In the genomic region with DNA sequence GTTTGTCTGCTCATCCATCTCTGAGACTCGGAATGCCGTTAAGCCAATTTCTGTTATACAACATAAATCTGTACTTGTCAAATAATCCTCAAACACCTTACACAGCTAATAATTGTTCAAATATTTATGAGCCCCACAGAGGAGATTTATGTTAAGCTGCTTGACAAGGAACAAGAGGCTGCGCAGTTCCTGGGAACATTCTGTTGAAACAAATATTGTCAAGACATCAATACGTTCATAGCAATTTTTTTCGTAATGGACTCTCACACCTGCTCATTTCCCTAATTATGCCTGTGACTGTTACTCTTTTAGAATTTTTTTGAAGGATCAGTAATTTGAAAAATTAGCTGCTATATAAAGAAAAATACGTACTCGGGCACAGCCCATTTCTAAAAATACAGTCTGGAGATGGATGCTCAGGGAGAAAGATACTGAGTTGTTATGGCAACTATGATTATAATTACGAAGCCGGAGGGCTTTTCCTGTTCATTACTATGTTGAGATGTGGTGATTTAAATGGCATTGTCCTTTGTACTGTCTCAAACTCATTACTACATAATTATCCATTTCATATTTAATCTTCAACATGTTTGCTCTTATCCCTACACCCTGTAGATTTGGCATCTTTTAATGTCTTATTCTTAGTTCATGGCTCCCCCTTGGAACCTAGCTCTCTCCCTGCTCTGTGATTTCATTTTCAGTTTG, we compare ENCODE assay signal across 24 mouse cellular contexts. TPM values are rescaled to one million over a fixed set of nuclear protein-coding genes. Genes with fewer than 3 reads are reported as not detected.
A peak's percentile ranks its signal among the peaks of the same experiment; 100 is the strongest.
DNase-seq lines count a peak whose midpoint lies in the region; ATAC-seq and TF ChIP-seq lines count a peak whose summit lies in the region.
"Had no signal": no experiment of that assay in that cellular context is flagged by ENCODE, and none has a peak within 500 bp of the region (broad histone marks: within the 10 kb centered on the region; RNA-seq: fewer than 3 reads in every experiment).

No protein-coding gene starts in this region.

- H3K9me3 ChIP-seq in hindbrain, embryonic 13.5 days = no peaks in the 10 kb centered on the region
- H3K9me3 ChIP-seq in hindbrain, embryonic 11.5 days (ENCODE audit: control insufficient read depth, low read length) = no peaks in the 10 kb centered on the region
- no peaks in the 10 kb centered on the region for H3K9me3 ChIP-seq in forebrain, postnatal 0 days (ENCODE audit: low read length)
- H3K9me3 ChIP-seq in midbrain, postnatal 0 days (ENCODE audit: low read length) = no peaks in the 10 kb centered on the region
- H3K9me3 ChIP-seq: embryonic facial prominence, embryonic 12.5 days had no signal

- H3K4me3 ChIP-seq in hindbrain, embryonic 13.5 days = no peak overlapping the region
- no peak overlapping the region for H3K4me3 ChIP-seq in hindbrain, embryonic 11.5 days (ENCODE audit: low read depth, low read length)
- no peak overlapping the region for H3K4me3 ChIP-seq in forebrain, postnatal 0 days (ENCODE audit: low read depth, low read length)
- H3K4me3 ChIP-seq in midbrain, postnatal 0 days (ENCODE audit: low read depth, low read length) = no peak overlapping the region
- H3K4me3 ChIP-seq: embryonic facial prominence, embryonic 12.5 days; erythroblast, embryonic 14.5 days had no signal

- 65% methylated on average over 9 of the region's 9 CpGs for WGBS in hindbrain, embryonic 13.5 days
- WGBS in hindbrain, embryonic 11.5 days = 88% methylated on average over 9 of the region's 9 CpGs
- 27% methylated on average over 9 of the region's 9 CpGs for WGBS in forebrain, postnatal 0 days
- WGBS in midbrain, postnatal 0 days = 38% methylated on average over 9 of the region's 9 CpGs

- no peak overlapping the region for H3K4me2 ChIP-seq in hindbrain, embryonic 13.5 days
- H3K4me2 ChIP-seq in hindbrain, embryonic 11.5 days (replicated peaks; ENCODE audit: low read depth, low read length) = no peak overlapping the region
- H3K4me2 ChIP-seq in forebrain, postnatal 0 days (ENCODE audit: low read depth) = peak overlapping the region; percentile 9; the same call in 1 of the 2 replicates
- H3K4me2 ChIP-seq in midbrain, postnatal 0 days (ENCODE audit: low read depth, low read length, poor library complexity, severe bottlenecking) = no peak overlapping the region
- H3K4me2 ChIP-seq: embryonic facial prominence, embryonic 12.5 days had no signal

- peak overlapping the region; percentile 83 for H3K27ac ChIP-seq in hindbrain, embryonic 13.5 days
- no peak overlapping the region for H3K27ac ChIP-seq in hindbrain, embryonic 11.5 days (ENCODE audit: low read depth, low read length)
- peak overlapping the region; percentile 85 for H3K27ac ChIP-seq in forebrain, postnatal 0 days (ENCODE audit: low read depth, low read length)
- peak overlapping the region; percentile 34 for H3K27ac ChIP-seq in midbrain, postnatal 0 days (ENCODE audit: low read depth, low read length)
- H3K27ac ChIP-seq: embryonic facial prominence, embryonic 12.5 days; kidney, postnatal 0 days had no signal

- no peak for DNase-seq in hindbrain, embryonic 11.5 days (ENCODE audit: low spot score)
- DNase-seq in brain, embryonic 14.5 days (ENCODE audit: low read depth) = peak; percentile 80
- peak; percentile 77 for DNase-seq in forebrain, postnatal 0 days
- peak; percentile 67 for DNase-seq in midbrain, postnatal 0 days (ENCODE audit: low spot score)
- DNase-seq in frontal cortex, postnatal 10 days (ENCODE audit: low spot score in 2 of 2) = no peak
- DNase-seq in gastrocnemius, postnatal 14 days = no peak
- no peak for DNase-seq in right cerebral cortex, postnatal 10 days (ENCODE audit: low spot score in 2 of 2)
- DNase-seq: adrenal gland, postnatal 36 days; cerebellum, adult 8-10 months; gastrocnemius, postnatal 36 days; kidney, adult 18-20 months; left cerebral cortex, postnatal 4 days; liver, postnatal 0 days; lung, postnatal 10 days; right cerebral cortex, postnatal 4 days had no signal

- H3K36me3 ChIP-seq in hindbrain, embryonic 13.5 days = no peaks in the 10 kb centered on the region
- H3K36me3 ChIP-seq in hindbrain, embryonic 11.5 days (ENCODE audit: control insufficient read depth, insufficient read depth, low read length) = no peaks in the 10 kb centered on the region
- H3K36me3 ChIP-seq in forebrain, postnatal 0 days (ENCODE audit: insufficient read depth) = no peaks in the 10 kb centered on the region
- no peaks in the 10 kb centered on the region for H3K36me3 ChIP-seq in midbrain, postnatal 0 days (ENCODE audit: insufficient read depth, low read length)
- H3K36me3 ChIP-seq: embryonic facial prominence, embryonic 12.5 days had no signal

- H3K9ac ChIP-seq in hindbrain, embryonic 13.5 days = no peak overlapping the region
- H3K9ac ChIP-seq in hindbrain, embryonic 11.5 days (ENCODE audit: low read depth, low read length) = no peak overlapping the region
- no peak overlapping the region for H3K9ac ChIP-seq in forebrain, postnatal 0 days
- no peak overlapping the region for H3K9ac ChIP-seq in midbrain, postnatal 0 days (replicated peaks; ENCODE audit: low read length, poor library complexity, severe bottlenecking)
- H3K9ac ChIP-seq: embryonic facial prominence, embryonic 12.5 days; liver, postnatal 0 days had no signal

- H3K27me3 ChIP-seq in hindbrain, embryonic 13.5 days = peaks cover 25% of the 10 kb centered on the region
- peaks cover 6% of the 10 kb centered on the region for H3K27me3 ChIP-seq in hindbrain, embryonic 11.5 days (ENCODE audit: control insufficient read depth, insufficient read depth, low read length)
- no peaks in the 10 kb centered on the region for H3K27me3 ChIP-seq in forebrain, postnatal 0 days (ENCODE audit: insufficient read depth, low read length)
- no peaks in the 10 kb centered on the region; the same call in 1 of the 2 replicates for H3K27me3 ChIP-seq in midbrain, postnatal 0 days (ENCODE audit: insufficient read depth, low read length)

- peaks cover 37% of the 10 kb centered on the region for H3K4me1 ChIP-seq in hindbrain, embryonic 13.5 days (replicated peaks)
- peaks cover 3% of the 10 kb centered on the region; the same call in 1 of the 2 replicates for H3K4me1 ChIP-seq in hindbrain, embryonic 11.5 days (replicated peaks; ENCODE audit: control insufficient read depth, insufficient read depth, low read length)
- peaks cover 29% of the 10 kb centered on the region for H3K4me1 ChIP-seq in forebrain, postnatal 0 days (ENCODE audit: insufficient read depth)
- H3K4me1 ChIP-seq in midbrain, postnatal 0 days (ENCODE audit: insufficient read depth, low read length) = peaks cover 17% of the 10 kb centered on the region; the same call in 1 of the 2 replicates

- peak; percentile 66 for ATAC-seq in hindbrain, embryonic 13.5 days (ENCODE audit: low FRiP score)
- ATAC-seq in hindbrain, embryonic 11.5 days (ENCODE audit: low FRiP score) = no peak
- peak; percentile 77 for ATAC-seq in forebrain, postnatal 0 days
- peak; percentile 41; the same call in 1 of the 2 replicates for ATAC-seq in midbrain, postnatal 0 days (ENCODE audit: low FRiP score)
- ATAC-seq: liver, postnatal 0 days had no signal

- TF ChIP-seq POLR2A in brain, embryonic 14.5 days (IDR thresholded peaks at IDR 0.05; ENCODE audit: borderline replicate concordance, extremely low read depth, insufficient read depth, insufficient read length, poor library complexity, severe bottlenecking) = no peak

- no peak for TF ChIP-seq CTCF in brain, embryonic 14.5 days (IDR thresholded peaks at IDR 0.05; ENCODE audit: borderline replicate concordance, extremely low read depth, insufficient read depth, insufficient read length)
- no peak for TF ChIP-seq CTCF in forebrain, postnatal 0 days (IDR thresholded peaks at IDR 0.05; ENCODE audit: low read depth)
- TF ChIP-seq CTCF in midbrain, postnatal 0 days (IDR thresholded peaks at IDR 0.05) = no peak

- intact Hi-C loops in gastrocnemius, postnatal 14 days (cut with DNase I; ENCODE audit: low total_unique reads) = loop anchor here (10.0 kb wide), 1 partner anchor 56 kb away; no protein-coding TSS in a partner anchor

RNA-seq across cellular contexts. Expression of a gene that starts 3.9 kb away (rescaled TPM):
- 1.6 and 1.9 TPM in 2 replicates for polyA plus RNA-seq in hindbrain, embryonic 13.5 days (2015; fragmentation: Nextera tagmentation; extraction: Ambion mirVana)
- polyA plus RNA-seq in hindbrain, embryonic 11.5 days (2014; fragmentation: Nextera tagmentation; extraction: Ambion mirVana) = 2.2 and 3.6 TPM in 2 replicates
- 1.4 and 3.1 TPM in 2 replicates for polyA plus RNA-seq in brain, embryonic 14.5 days (2012; rRNA removed)
- total RNA-seq in forebrain, postnatal 0 days (2014; rRNA removed) = 2.1 and 3.1 TPM in 2 replicates
- polyA plus RNA-seq in forebrain, postnatal 0 days (2015; fragmentation: Nextera tagmentation; extraction: Ambion mirVana) = 1.7 and 2.2 TPM in 2 replicates
- 2.4 and 3.1 TPM in 2 replicates for total RNA-seq in midbrain, postnatal 0 days (2014; rRNA removed)
- 3.1 and 3.8 TPM in 2 replicates for polyA plus RNA-seq in midbrain, postnatal 0 days (2015; fragmentation: Nextera tagmentation; extraction: Ambion mirVana)
- total RNA-seq in gastrocnemius, postnatal 14 days (2021) = 10 to 100 TPM; 12.7 to 13.3 TPM
- total RNA-seq: CH12.LX; common myeloid progenitor, adult 5-6 weeks; megakaryocyte progenitor cell, adult 5-6 weeks; MEL; neutrophil, adult 5-6 weeks had no signal
- polyA plus RNA-seq: erythroblast, embryonic 14.5 days had no signal

Comparison
In these comparisons a context has a peak if more than half of its experiments do, and no peak if none do; other contexts are left out.
1. DNase-seq: peak in brain, embryonic 14.5 days (single experiment), forebrain, postnatal 0 days (single experiment) and midbrain, postnatal 0 days (single experiment); none in hindbrain, embryonic 11.5 days (single experiment), frontal cortex, postnatal 10 days (0 of 2), gastrocnemius, postnatal 14 days (single experiment) and right cerebral cortex, postnatal 10 days (0 of 2).